Mouse (Mus musculus) megakaryocyte, adult 5-6 weeks (primary cell): Measurements from ENCODE around the gene Babam2. TPM values are rescaled to one million over a fixed set of nuclear protein-coding genes. Genes with fewer than 3 reads are reported as not detected.
"Not testable (repeated sequence)": the region's sequence is repeated elsewhere in the genome, so short reads cannot be mapped to it uniquely, and the experiment has no call there.

Experiments
- ATAC-seq: 2 replicates; pipeline ENCODE4 v1.8.0; 2016; ENCODE audit warnings: mild to moderate bottlenecking, inconsistent platforms; ENCODE audit not compliant: poor library complexity, severe bottlenecking
- total RNA-seq, 2 experiments: library from RNA; stranded (forward) in 1 of 2; stranded (reverse) in 1 of 2; fragments of 153-499, 151-499 nt in 1 of 2; fragments of 221-1000, 200-1000 nt in 1 of 2; gene quantifications; 2 replicates each; pipeline versions ENCODE4 v1.2.3 to v1.2.4; 2015 to 2017

Babam2 gene
- total RNA-seq, 2 experiments from 2014 or later: 41.2 to 106 TPM

DNA sequence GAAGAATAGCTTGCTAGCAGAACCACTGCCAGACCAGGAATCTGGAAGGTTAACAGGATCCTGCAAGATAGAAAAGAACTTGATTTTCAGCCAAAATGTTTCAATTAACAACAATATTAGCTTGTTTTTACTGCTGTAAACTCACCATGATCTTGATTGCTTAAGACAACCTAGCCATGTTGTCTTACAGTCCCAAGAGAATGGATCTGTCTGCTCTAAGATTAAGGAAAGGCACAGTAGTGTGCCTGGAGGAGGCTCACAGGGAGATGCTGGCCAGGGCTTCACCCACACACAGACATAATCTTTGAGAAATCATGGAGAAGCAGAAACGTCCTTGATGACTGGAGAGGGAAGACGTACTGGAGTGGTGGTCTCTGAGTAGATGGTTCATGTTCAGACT lies 126.6 kb downstream of the Babam2 start:
- ATAC-seq: no peak

GRCm38 (mm10) chr5:31827304-31827703 lies 129.8 kb downstream of the Babam2 start:
- no peak for ATAC-seq

- ATAC-seq: no peak
Measured at GRCm38 (mm10) chr5:31827896-31828295, 130.4 kb downstream of the Babam2 start.

DNA sequence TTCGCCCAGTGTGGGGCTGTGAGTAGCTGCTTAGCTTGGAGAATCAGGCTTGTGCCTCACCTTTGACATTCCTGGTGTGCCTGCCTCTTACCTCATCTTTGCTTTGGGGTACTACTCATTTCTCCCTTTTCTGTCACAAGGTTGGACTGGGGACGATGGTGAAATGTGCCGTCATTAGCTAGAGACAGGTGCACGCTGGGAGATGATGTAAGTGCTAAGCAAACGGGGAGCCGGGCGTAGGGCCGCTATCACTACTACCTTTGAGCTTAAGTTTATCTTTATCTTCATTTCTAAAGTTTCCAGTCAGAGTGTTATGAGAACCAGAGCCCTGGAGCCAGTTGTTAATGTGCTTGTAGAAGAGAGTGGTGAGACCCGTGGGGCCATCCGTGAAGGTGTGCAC lies 131.3 kb downstream of the Babam2 start:
- ATAC-seq: no peak

- no peak for ATAC-seq
Measured at GRCm38 (mm10) chr5:31829588-31829987, 132.1 kb downstream of the Babam2 start.

GRCm38 (mm10) chr5:31831587-31831986 lies 134.1 kb downstream of the Babam2 start:
- peak; percentile 47 for ATAC-seq

DNA sequence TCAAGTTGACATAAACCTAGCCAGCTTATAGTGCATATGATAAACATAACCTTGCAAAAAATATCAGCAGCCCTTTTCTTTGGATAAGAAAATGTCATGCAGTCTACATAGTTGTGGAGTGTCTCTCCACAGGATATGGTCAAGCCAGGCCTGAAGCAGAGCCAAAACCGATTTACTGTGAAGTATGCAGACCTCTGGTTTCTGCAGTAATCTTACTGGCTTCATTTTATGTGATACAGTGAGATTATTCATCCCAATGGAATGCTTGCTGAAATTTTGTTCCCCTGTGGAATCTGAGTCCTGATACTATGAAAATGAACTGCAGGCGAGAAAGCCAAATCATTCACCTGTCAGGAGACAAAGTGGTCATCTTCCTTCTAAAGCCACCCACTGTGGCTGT lies 138.2 kb downstream of the Babam2 start:
- no peak for ATAC-seq

GRCm38 (mm10) chr5:31839973-31840372 lies 142.5 kb downstream of the Babam2 start:
- ATAC-seq: no peak

DNA sequence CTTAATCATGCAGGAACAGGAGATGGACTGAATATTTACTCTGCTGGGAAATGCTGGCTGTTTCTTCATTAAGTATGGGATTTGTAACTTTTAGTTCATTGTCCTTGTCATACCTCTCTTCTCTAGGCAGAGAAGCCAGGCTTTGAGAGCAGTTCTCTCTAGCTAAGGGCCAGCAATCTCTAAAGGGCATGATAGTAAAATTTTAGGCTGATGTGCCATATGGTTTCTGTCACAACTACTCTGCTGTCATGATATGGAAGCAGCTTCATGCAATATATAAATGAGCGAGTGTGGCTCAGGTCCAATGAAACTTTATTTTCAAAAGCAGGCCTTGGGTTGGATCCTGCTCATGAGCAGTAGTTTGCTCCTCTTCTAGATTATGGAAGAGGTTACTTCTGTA lies 142.9 kb downstream of the Babam2 start:
- no peak for ATAC-seq

DNA sequence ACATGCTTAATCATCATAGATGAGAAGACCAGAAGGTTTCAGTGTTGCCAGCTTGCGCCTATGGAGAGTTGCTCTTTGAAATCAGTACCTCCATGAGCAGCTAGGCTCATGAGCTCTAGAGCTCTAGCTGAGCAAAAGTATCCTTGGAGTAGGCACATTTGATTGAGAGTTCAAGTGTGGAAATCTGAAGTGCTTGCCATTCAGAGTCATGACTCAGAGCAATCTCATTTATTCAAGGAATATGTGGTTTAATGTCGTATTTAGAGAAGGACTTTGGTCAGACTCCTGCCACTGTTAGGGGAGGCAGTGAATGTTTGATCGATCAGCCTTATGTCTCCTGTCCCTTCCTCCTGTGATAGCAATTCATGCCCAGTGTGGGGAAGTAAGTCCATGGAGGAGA lies 147.4 kb downstream of the Babam2 start:
- ATAC-seq: no peak

- no peak for ATAC-seq
Measured at GRCm38 (mm10) chr5:31846971-31847370, 149.5 kb downstream of the Babam2 start.

- no peak for ATAC-seq
Measured at GRCm38 (mm10) chr5:31848995-31849394, 151.5 kb downstream of the Babam2 start.

DNA sequence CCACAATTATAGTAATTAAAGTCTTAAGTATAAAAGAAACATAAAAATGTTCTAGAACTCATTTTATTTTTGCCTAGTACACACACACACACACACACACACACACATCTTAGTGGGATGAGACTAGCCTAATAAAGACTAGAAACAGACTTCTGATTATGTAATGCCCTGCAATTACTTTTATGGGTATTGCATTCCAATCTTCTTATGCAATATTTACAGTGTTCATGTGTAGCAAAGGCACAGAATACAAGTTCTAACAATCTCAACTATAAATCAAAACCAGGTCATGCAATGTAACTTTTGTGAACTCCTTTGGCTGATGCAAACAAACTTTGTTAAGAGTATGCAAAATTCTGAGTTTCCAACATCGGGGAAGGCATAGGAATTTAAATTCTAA lies 155.3 kb downstream of the Babam2 start:
- no peak for ATAC-seq

DNA sequence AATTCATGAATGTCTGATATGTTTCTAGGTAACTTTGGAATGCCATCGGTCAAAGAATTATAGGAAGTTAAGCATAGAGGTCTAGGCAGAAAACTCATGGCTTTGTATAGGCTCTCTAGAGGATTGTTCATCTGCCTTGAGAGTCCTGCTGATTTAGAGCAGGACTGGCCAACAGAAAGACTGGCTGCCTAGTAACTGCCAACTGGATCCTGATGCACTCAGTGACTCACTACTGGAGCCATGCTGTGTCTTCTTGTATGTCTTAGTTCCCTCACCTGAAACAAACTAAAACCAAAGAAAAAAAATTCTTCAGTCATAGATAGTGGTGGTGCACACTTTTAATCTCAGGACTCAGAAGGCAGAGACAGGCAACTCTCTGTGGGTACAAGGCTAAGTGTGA lies 156.3 kb downstream of the Babam2 start:
- ATAC-seq: no peak

DNA sequence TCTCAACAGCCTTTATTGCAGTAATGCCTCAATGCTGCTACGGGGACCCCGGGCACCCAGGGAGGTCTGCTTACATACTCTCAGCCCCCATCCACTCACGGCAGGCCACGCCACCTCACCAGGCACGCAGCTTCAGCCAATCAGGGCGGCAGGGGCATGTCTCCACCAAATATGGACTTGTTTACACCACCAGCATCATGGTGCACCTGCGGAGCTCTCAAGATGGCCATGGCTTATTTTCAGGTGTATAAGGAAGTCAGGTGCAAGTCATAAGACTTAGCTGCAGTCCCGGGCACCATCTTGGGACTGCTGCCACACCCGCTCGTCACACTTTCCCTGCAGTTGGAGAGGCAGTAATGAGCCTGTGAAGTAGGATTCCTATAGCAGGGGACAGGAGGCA lies 161.4 kb downstream of the Babam2 start:
- not testable (repeated sequence) for ATAC-seq

GRCm38 (mm10) chr5:31860426-31860825 lies 162.9 kb downstream of the Babam2 start:
- no peak for ATAC-seq

DNA sequence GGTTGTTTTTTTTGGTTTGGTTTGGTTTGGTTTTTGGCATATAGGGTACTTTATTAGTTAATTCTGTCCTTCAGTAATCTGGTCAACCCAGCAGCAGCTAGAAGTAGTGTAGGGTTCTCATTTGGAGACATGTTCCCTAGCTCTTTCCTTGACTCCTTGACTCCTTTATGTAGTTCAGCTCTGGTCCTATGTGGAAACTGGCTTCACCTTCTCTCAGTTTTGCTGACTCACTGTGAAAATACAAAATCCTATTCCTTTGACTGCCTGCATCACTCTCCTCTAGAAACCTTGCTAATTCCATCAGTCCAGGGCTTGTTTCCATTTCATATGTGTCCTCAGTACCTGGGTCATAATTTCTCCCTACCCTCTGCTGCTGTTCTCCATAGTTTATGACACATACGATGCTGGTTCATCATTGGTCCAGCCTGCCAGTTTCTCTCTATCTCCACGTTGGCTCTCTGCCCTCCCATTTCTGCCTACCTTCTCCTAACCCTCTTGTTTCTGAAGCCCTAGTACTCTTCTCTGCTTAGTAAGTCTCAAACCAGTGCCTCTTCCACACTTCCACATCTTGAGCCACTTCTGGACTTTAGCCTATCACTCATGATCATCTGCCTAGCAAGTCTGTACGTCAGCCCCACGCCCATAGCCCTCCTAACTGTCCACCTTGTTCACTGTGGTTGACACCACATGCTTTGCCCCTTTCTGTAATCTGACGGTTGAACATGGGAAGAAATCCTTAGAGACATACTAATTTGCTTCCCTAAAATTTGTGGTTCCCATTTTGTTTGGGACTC lies 163.5 kb downstream of the Babam2 start:
- no peak for ATAC-seq

- no peak for ATAC-seq
Measured at GRCm38 (mm10) chr5:31862753-31863468, 165.4 kb downstream of the Babam2 start.

DNA sequence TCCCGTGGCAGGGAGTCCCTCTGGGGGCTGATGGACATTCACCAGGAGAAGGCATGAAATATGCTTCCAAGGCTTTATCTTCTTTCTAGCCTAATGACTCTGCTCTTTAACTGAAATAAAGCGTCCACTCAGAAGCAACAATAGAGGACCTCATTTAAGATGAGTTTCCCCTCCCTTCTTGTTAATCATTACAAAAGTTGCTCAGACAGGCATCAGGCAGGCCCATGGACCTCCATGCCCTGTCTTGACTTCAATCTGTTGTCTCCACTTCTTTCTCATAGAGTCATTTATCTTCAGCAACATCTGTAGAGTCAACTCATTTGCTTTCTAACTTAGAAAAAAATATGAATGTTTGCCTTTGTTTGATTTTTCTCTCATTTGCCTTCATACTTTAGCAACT lies 166.6 kb downstream of the Babam2 start:
- ATAC-seq: no peak

GRCm38 (mm10) chr5:31866071-31866470 lies 168.6 kb downstream of the Babam2 start:
- ATAC-seq: no peak

GRCm38 (mm10) chr5:31870856-31871520 lies 173.5 kb downstream of the Babam2 start:
- ATAC-seq: peak; percentile 100

GRCm38 (mm10) chr5:31873328-31873727 lies 175.8 kb downstream of the Babam2 start:
- ATAC-seq: no peak
